Mouse (Mus musculus): ENCODE data around the gene Prl8a2. TPM values are rescaled to one million over a fixed set of nuclear protein-coding genes. Genes with fewer than 3 reads are reported as not detected.

Gene Prl8a2
- polyA plus RNA-seq (2016; fragmentation: Nextera tagmentation; extraction: Ambion mirVana), result not detected in 2 replicates

DNA sequence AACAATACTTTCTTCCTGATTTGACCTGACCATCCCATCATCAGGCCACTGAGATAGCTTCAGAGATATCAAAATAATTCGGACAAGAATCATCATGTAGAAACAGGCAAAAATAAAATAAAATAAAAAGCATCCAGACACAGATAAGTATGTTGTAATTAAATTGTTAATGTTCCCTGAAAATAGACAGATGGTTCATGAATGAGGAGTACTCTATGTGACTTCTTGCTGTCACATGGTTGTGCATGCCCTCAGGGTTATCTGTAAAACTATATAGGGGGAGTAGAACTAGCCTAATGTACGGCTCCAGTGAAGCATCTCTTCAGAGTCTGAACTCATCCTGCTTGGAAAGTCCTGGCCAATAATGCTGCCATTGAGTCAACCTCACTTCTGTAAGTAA, at the start of gene Prl8a2:
TSS of gene Prl8a2 (plus strand) at position 301 of the 400 bp plus-strand sequence.
- Histone ChIP-seq H3K4me2 (replicated peaks) (no peak within 1 kb of the TSS), H3K27ac (no peak within 1 kb of the TSS), H3K4me3 (no peak within 1 kb of the TSS), H3K9me3 (no peaks in the 10 kb centered on the region), H3K27me3 (replicated peaks) (no peaks in the 10 kb centered on the region), H3K36me3 (no peaks in the 10 kb centered on the region), H3K4me1 (no peaks in the 10 kb centered on the region), H3K9ac (no peak within 1 kb of the TSS)
- ATAC-seq (ENCODE audit: low FRiP score, low read depth), result no peak
- 81% methylated on average over 2 of the region's 2 CpGs for WGBS

DNA sequence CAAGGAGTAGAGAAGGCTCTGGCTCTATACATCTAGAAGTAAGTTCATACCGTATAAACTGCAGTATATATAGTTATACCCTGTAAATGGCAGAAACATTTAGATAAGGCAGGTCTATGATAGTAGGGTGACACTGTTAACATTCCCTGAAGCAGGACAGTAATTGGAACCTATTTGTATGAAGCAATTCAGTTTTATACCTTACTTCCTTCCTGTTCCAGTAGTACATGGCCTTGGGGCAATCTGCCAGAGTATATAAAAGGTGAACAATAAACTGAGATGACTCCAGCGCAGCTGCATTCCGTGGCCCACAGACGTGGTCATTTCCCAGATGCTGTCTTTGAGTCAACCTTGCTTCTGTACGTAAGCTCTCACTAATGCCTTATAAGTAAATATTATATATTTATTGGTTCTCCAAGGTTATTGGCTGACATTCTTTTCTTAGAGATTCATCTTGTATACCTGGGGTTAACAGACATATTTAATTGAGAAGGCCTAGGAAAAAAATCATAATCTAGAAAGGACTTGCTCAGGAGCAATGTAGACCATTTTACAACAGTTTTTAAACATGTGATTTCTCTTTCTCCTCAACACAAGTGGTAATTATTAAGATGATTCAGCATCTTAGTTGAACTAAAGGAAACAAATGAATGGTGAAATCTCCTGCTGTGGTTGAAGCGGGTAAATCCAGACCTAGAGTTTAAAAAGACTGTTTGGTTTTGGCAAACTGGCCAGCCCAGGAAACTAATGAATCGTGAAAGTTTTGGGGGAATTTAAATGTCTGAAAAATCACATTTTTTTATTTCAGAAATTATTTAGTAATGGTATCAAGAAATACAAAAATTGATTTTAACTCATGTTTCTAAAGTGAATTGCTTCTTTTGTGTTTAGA, 32.9 kb upstream of the Prl8a2 start, which contains the start of gene Prl6a1:
TSS of gene Prl6a1 (plus strand) at position 294 of the 892 bp plus-strand sequence.
- no peaks in the 10 kb centered on the region for H3K4me1 ChIP-seq
- no peak for ATAC-seq (ENCODE audit: low FRiP score, low read depth)
- WGBS, result 80% methylated on average over 7 of the region's 7 CpGs
- H3K36me3 ChIP-seq, result no peaks in the 10 kb centered on the region
- no peak within 1 kb of the TSS for H3K4me3 ChIP-seq
- no peak within 1 kb of the TSS for H3K27ac ChIP-seq
- H3K27me3 ChIP-seq (replicated peaks), result no peaks in the 10 kb centered on the region
- no peak within 1 kb of the TSS for H3K9ac ChIP-seq
- H3K4me2 ChIP-seq (replicated peaks), result no peak within 1 kb of the TSS
- H3K9me3 ChIP-seq, result no peaks in the 10 kb centered on the region

DNA sequence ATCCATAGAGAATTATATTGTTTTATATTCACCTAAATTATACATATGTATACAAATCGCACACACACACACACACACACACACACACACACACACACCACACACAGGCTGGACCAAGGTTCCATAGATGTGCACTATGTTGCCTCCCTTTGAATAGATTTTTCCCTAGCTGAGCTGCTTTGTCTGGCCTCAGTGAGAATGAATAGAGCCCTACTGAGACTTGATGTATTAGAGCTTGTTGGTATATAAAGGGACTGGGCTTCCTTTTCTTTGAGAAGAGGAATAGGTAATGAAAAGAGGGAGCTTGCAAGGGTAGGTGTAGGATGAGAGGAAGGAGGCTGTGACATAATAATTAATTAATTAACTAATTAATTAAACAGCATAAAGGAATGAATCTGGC, 10.5 kb upstream of the Prl8a2 start:
- 65% methylated on average over 1 of the region's 1 CpGs for WGBS
- no peaks in the 10 kb centered on the region for H3K27me3 ChIP-seq (replicated peaks)
- no peaks in the 10 kb centered on the region for H3K36me3 ChIP-seq
- peak; percentile 61 for ATAC-seq (ENCODE audit: low FRiP score, low read depth)
- H3K4me2 ChIP-seq (replicated peaks), result no peak overlapping the region
- H3K9me3 ChIP-seq, result no peaks in the 10 kb centered on the region
- no peak overlapping the region for H3K4me3 ChIP-seq
- H3K9ac ChIP-seq, result no peak overlapping the region
- H3K4me1 ChIP-seq, result no peaks in the 10 kb centered on the region
- H3K27ac ChIP-seq, result no peak overlapping the region

DNA sequence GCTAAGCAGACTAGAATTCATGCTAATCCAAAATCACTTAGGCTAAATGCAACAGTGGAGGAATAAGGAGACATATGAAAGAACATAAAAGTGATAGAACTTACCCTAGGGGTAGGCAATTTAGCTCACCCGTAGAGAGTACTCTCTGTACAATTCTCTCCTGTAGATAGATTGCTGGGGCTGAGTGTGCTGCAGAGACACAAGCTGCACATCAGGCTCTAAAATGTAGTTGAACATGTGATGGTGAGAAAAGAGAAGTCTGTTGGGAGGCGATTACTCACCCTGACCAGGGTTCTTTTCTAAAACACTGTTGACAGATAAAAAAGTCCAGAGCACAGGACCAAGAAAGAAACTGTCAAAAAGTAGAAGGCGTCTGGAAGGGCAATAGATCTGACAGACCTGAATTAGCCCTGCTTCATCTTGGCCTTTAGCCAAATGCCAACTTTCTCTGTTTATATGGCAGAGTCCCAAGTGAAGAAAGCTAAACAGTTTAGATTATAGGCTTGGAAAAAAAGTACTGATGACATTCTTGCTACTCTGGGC, 2.7 kb upstream of the Prl8a2 start:
- Histone ChIP-seq H3K9me3 (no peaks in the 10 kb centered on the region), H3K4me3 (no peak overlapping the region), H3K36me3 (no peaks in the 10 kb centered on the region), H3K4me1 (no peaks in the 10 kb centered on the region), H3K27ac (no peak overlapping the region), H3K9ac (no peak overlapping the region), H3K4me2 (replicated peaks) (no peak overlapping the region), H3K27me3 (replicated peaks) (no peaks in the 10 kb centered on the region)
- WGBS, result 74% methylated on average over 3 of the region's 3 CpGs
- no peak for ATAC-seq (ENCODE audit: low FRiP score, low read depth)

DNA sequence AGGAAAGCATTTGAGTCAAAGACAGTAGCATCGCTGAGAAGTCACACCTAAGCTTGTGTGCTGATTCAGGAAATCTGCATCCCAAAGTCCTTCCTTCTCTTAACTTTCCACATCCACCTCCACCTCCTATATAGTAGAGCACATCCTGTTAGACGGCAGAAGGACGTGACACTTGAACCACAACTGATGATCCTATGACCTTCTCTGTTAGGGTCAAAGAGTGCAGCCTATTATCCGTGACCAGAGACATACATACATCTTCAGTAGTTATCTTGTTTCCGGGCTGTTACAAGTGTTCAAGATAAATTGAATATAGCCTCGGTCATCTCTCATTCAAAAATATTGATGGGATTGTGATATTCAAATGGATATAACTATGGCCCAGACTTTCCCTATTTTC, 45.3 kb downstream of the Prl8a2 start, which contains the start of gene Prl2b1:
TSS of gene Prl2b1 (minus strand) at position 101 of the 400 bp plus-strand sequence.
- Histone ChIP-seq H3K4me3 (no peak within 1 kb of the TSS), H3K4me2 (replicated peaks) (no peak within 1 kb of the TSS), H3K9ac (no peak within 1 kb of the TSS), H3K27me3 (replicated peaks) (no peaks in the 10 kb centered on the region), H3K9me3 (no peaks in the 10 kb centered on the region), H3K36me3 (no peaks in the 10 kb centered on the region), H3K4me1 (no peaks in the 10 kb centered on the region), H3K27ac (no peak within 1 kb of the TSS)
- ATAC-seq (ENCODE audit: low FRiP score, low read depth), result no peak
- WGBS, result 72% methylated on average over 6 of the region's 6 CpGs

DNA sequence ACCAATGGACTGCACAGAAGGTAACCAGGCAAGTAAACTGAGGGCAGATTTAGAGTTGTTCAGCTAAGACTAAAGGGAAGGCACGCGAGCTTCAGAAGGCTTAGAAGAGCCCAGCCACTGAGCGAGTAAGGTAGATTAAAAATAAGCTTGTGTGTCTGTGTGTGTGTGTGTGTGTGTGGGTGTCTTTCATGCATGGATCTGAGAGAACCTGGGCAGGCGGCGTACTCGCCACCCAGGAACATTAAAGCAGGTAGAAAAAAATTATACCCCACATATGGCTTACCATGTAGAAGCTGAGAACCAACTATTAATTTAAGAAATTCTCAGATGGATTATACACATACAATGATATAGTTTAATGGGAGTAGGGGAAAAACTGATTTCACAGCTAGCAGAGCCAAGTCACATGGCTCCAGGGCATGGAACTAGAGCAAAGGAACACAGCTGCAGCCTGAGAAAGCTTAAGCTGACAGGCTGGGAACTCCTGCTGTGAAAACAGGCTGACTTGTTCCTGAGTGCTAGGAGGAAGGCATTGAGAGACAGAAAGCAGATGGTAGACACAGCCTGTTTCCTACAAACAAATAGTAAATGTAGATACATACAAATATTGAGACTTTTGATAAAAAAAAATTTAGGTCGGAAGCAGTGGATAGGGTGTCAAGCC, 53.7 kb downstream of the Prl8a2 start:
- Histone ChIP-seq H3K9me3 (no peaks in the 10 kb centered on the region), H3K4me3 (no peak overlapping the region), H3K9ac (no peak overlapping the region), H3K27me3 (replicated peaks) (no peaks in the 10 kb centered on the region), H3K4me2 (replicated peaks) (no peak overlapping the region), H3K27ac (no peak overlapping the region), H3K4me1 (no peaks in the 10 kb centered on the region), H3K36me3 (no peaks in the 10 kb centered on the region)
- peak; percentile 72; the same call in 1 of the 2 replicates for ATAC-seq (ENCODE audit: low FRiP score, low read depth)
- 85% methylated on average over 7 of the region's 7 CpGs for WGBS

Other genes starting within 250 kb of the Prl8a2 start
- gene Prl3d2, start 224.0 kb upstream of the Prl8a2 start, polyA plus RNA-seq (2016; fragmentation: Nextera tagmentation; extraction: Ambion mirVana), result not detected in 2 replicates
- gene Prl3d3, start 188.9 kb upstream of the Prl8a2 start, polyA plus RNA-seq (2016; fragmentation: Nextera tagmentation; extraction: Ambion mirVana), result not detected in 2 replicates
- not detected in 2 replicates for gene Prl3c1, start 149.0 kb upstream of the Prl8a2 start, polyA plus RNA-seq (2016; fragmentation: Nextera tagmentation; extraction: Ambion mirVana)
- gene Prl3b1, start 103.8 kb upstream of the Prl8a2 start, polyA plus RNA-seq (2016; fragmentation: Nextera tagmentation; extraction: Ambion mirVana), result not detected in 2 replicates
- gene Prl3a1, start 86.2 kb upstream of the Prl8a2 start, polyA plus RNA-seq (2016; fragmentation: Nextera tagmentation; extraction: Ambion mirVana), result not detected in 2 replicates
- gene Prl6a1, start 33.0 kb upstream of the Prl8a2 start, polyA plus RNA-seq (2016; fragmentation: Nextera tagmentation; extraction: Ambion mirVana), result not detected in 2 replicates
- gene Prl2b1, start 45.2 kb downstream of the Prl8a2 start, polyA plus RNA-seq (2016; fragmentation: Nextera tagmentation; extraction: Ambion mirVana), result not detected in 2 replicates
- not detected in 2 replicates for gene Prl8a6, start 93.0 kb downstream of the Prl8a2 start, polyA plus RNA-seq (2016; fragmentation: Nextera tagmentation; extraction: Ambion mirVana)
- not detected in 2 replicates for gene Prl8a8, start 167.5 kb downstream of the Prl8a2 start, polyA plus RNA-seq (2016; fragmentation: Nextera tagmentation; extraction: Ambion mirVana)
- not detected in 2 replicates for gene Prl8a9, start 218.9 kb downstream of the Prl8a2 start, polyA plus RNA-seq (2016; fragmentation: Nextera tagmentation; extraction: Ambion mirVana)
- not detected in 2 replicates for gene Prl8a1, start 236.5 kb downstream of the Prl8a2 start, polyA plus RNA-seq (2016; fragmentation: Nextera tagmentation; extraction: Ambion mirVana)